Mouse (Mus musculus): ENCODE results near the gene Cyren. TPM values are rescaled to one million over a fixed set of nuclear protein-coding genes. Genes with fewer than 3 reads are reported as not detected.

Gene Cyren
- polyA plus RNA-seq, 1 experiment from 2014 or later = 18.1 TPM

GRCm38 (mm10) chr6:34875268-34875761, 2.5 kb downstream of the Cyren start:
- H3K4me1 ChIP-seq (replicated peaks) = peaks cover 20% of the 10 kb centered on the region
- peaks cover 28% of the 10 kb centered on the region for H3K36me3 ChIP-seq
- WGBS = 88% methylated on average over 15 of the region's 15 CpGs
- no peaks in the 10 kb centered on the region for H3K9me3 ChIP-seq
- no peak overlapping the region for H3K9ac ChIP-seq (replicated peaks)
- ATAC-seq (ENCODE audit: insufficient number of reproducible peaks, insufficient read depth, low FRiP score, low TSS enrichment, low read depth) = no peak
- no peak overlapping the region for H3K4me2 ChIP-seq
- H3K27me3 ChIP-seq = no peaks in the 10 kb centered on the region
- no peak overlapping the region for H3K4me3 ChIP-seq (replicated peaks)
- 0 out of 2 replicates have a peak overlapping the region, but pooled peaks have one; percentile 4 for H3K27ac ChIP-seq

- no peak overlapping the region for H3K27ac ChIP-seq
- peaks cover 20% of the 10 kb centered on the region for H3K4me1 ChIP-seq (replicated peaks)
- peaks cover 20% of the 10 kb centered on the region for H3K36me3 ChIP-seq
- no peaks in the 10 kb centered on the region for H3K27me3 ChIP-seq
- H3K9me3 ChIP-seq = no peaks in the 10 kb centered on the region
- H3K4me2 ChIP-seq = no peak overlapping the region
- no peak overlapping the region for H3K4me3 ChIP-seq (replicated peaks)
- ATAC-seq (ENCODE audit: insufficient number of reproducible peaks, insufficient read depth, low FRiP score, low TSS enrichment, low read depth) = no peak
- no peak overlapping the region for H3K9ac ChIP-seq (replicated peaks)
- WGBS = 82% methylated on average over 21 of the region's 21 CpGs
Measured at GRCm38 (mm10) chr6:34874101-34874921, 3.5 kb downstream of the Cyren start.

- WGBS = 87% methylated on average over 10 of the region's 10 CpGs
- no peak overlapping the region for H3K27ac ChIP-seq
Measured at GRCm38 (mm10) chr6:34872871-34873270, 5.0 kb downstream of the Cyren start.

GRCm38 (mm10) chr6:34871929-34872328, 5.9 kb downstream of the Cyren start:
- H3K4me1 ChIP-seq (replicated peaks) = peaks cover 15% of the 10 kb centered on the region
- no peak overlapping the region for H3K4me3 ChIP-seq (replicated peaks)
- no peak overlapping the region for H3K4me2 ChIP-seq
- no peak overlapping the region for H3K9ac ChIP-seq (replicated peaks)
- ATAC-seq (ENCODE audit: insufficient number of reproducible peaks, insufficient read depth, low FRiP score, low TSS enrichment, low read depth) = no peak
- H3K27me3 ChIP-seq = no peaks in the 10 kb centered on the region
- 90% methylated on average over 7 of the region's 7 CpGs for WGBS
- H3K9me3 ChIP-seq = no peaks in the 10 kb centered on the region
- peaks cover 16% of the 10 kb centered on the region for H3K36me3 ChIP-seq
- H3K27ac ChIP-seq = no peak overlapping the region

More at GRCm38 (mm10) chr6:34872871-34873270, 5.0 kb downstream of the Cyren start:
- ATAC-seq (ENCODE audit: insufficient number of reproducible peaks, insufficient read depth, low FRiP score, low TSS enrichment, low read depth) = no peak
- no peak overlapping the region for H3K4me3 ChIP-seq (replicated peaks)
- peaks cover 18% of the 10 kb centered on the region for H3K4me1 ChIP-seq (replicated peaks)
- peaks cover 16% of the 10 kb centered on the region for H3K36me3 ChIP-seq
- no peak overlapping the region for H3K4me2 ChIP-seq
- no peak overlapping the region for H3K9ac ChIP-seq (replicated peaks)
- no peaks in the 10 kb centered on the region for H3K27me3 ChIP-seq
- H3K9me3 ChIP-seq = no peaks in the 10 kb centered on the region

- Histone ChIP-seq H3K9me3 (no peaks in the 10 kb centered on the region), H3K36me3 (peaks cover 16% of the 10 kb centered on the region), H3K4me1 (replicated peaks) (peaks cover 9% of the 10 kb centered on the region; the same call in 1 of the 2 replicates), H3K27ac (no peak overlapping the region), H3K9ac (replicated peaks) (no peak overlapping the region), H3K4me3 (replicated peaks) (no peak overlapping the region), H3K27me3 (no peaks in the 10 kb centered on the region), H3K4me2 (no peak overlapping the region)
- WGBS = 77% methylated on average over 5 of the region's 5 CpGs
- no peak for ATAC-seq (ENCODE audit: insufficient number of reproducible peaks, insufficient read depth, low FRiP score, low TSS enrichment, low read depth)
Measured at GRCm38 (mm10) chr6:34870724-34871123, 7.1 kb downstream of the Cyren start.

- Histone ChIP-seq H3K4me2 (no peak overlapping the region), H3K27ac (0 out of 2 replicates have a peak overlapping the region, but pooled peaks have one; percentile 29), H3K9ac (replicated peaks) (no peak overlapping the region), H3K36me3 (peaks cover 16% of the 10 kb centered on the region), H3K4me1 (replicated peaks) (peaks cover 10% of the 10 kb centered on the region; the same call in 1 of the 2 replicates), H3K27me3 (no peaks in the 10 kb centered on the region), H3K9me3 (no peaks in the 10 kb centered on the region), H3K4me3 (replicated peaks) (no peak overlapping the region)
- WGBS = 63% methylated on average over 5 of the region's 5 CpGs
- no peak for ATAC-seq (ENCODE audit: insufficient number of reproducible peaks, insufficient read depth, low FRiP score, low TSS enrichment, low read depth)
Measured at GRCm38 (mm10) chr6:34870136-34870535, 7.7 kb downstream of the Cyren start.

- WGBS = 78% methylated on average over 13 of the region's 13 CpGs
Measured at GRCm38 (mm10) chr6:34869225-34869915, 8.5 kb downstream of the Cyren start.

GRCm38 (mm10) chr6:34868507-34869217, 9.2 kb downstream of the Cyren start:
- Histone ChIP-seq H3K9me3 (no peaks in the 10 kb centered on the region), H3K36me3 (peaks cover 13% of the 10 kb centered on the region), H3K4me3 (replicated peaks) (no peak overlapping the region), H3K4me1 (replicated peaks) (peaks cover 10% of the 10 kb centered on the region; the same call in 1 of the 2 replicates), H3K4me2 (no peak overlapping the region), H3K27ac (no peak overlapping the region), H3K9ac (replicated peaks) (no peak overlapping the region), H3K27me3 (no peaks in the 10 kb centered on the region)
- 81% methylated on average over 20 of the region's 20 CpGs for WGBS
- no peak for ATAC-seq (ENCODE audit: insufficient number of reproducible peaks, insufficient read depth, low FRiP score, low TSS enrichment, low read depth)

More at GRCm38 (mm10) chr6:34869225-34869915, 8.5 kb downstream of the Cyren start:
- no peak for ATAC-seq (ENCODE audit: insufficient number of reproducible peaks, insufficient read depth, low FRiP score, low TSS enrichment, low read depth)
- Histone ChIP-seq H3K36me3 (peaks cover 16% of the 10 kb centered on the region), H3K9me3 (no peaks in the 10 kb centered on the region), H3K4me3 (replicated peaks) (no peak overlapping the region), H3K4me1 (replicated peaks) (peaks cover 10% of the 10 kb centered on the region; the same call in 1 of the 2 replicates), H3K9ac (replicated peaks) (no peak overlapping the region), H3K27me3 (no peaks in the 10 kb centered on the region), H3K27ac (no peak overlapping the region), H3K4me2 (no peak overlapping the region)

GRCm38 (mm10) chr6:34867995-34868350, 9.9 kb downstream of the Cyren start:
- H3K4me2 ChIP-seq = no peak overlapping the region
- ATAC-seq (ENCODE audit: insufficient number of reproducible peaks, insufficient read depth, low FRiP score, low TSS enrichment, low read depth) = no peak
- no peak overlapping the region for H3K4me3 ChIP-seq (replicated peaks)
- H3K9ac ChIP-seq (replicated peaks) = no peak overlapping the region
- H3K27me3 ChIP-seq = no peaks in the 10 kb centered on the region
- H3K27ac ChIP-seq = no peak overlapping the region
- 77% methylated on average over 9 of the region's 10 CpGs for WGBS
- H3K4me1 ChIP-seq (replicated peaks) = peaks cover 15% of the 10 kb centered on the region
- peaks cover 6% of the 10 kb centered on the region for H3K36me3 ChIP-seq
- H3K9me3 ChIP-seq = no peaks in the 10 kb centered on the region

- Histone ChIP-seq H3K9ac (replicated peaks) (no peak overlapping the region), H3K27ac (no peak overlapping the region), H3K4me3 (replicated peaks) (no peak overlapping the region), H3K4me2 (no peak overlapping the region), H3K27me3 (no peaks in the 10 kb centered on the region), H3K36me3 (peaks cover 1% of the 10 kb centered on the region; the same call in 1 of the 2 replicates), H3K4me1 (replicated peaks) (peaks cover 21% of the 10 kb centered on the region), H3K9me3 (no peaks in the 10 kb centered on the region)
- no peak for ATAC-seq (ENCODE audit: insufficient number of reproducible peaks, insufficient read depth, low FRiP score, low TSS enrichment, low read depth)
- WGBS = 83% methylated on average over 16 of the region's 16 CpGs
Measured at GRCm38 (mm10) chr6:34867301-34867994, 10.4 kb downstream of the Cyren start.

Data from limb, embryonic 12.5 days (tissue).